Mouse (Mus musculus) right cerebral cortex, postnatal 36 days (tissue): ENCODE measurements around the gene Grm4.
"Not testable (repeated sequence)": the region's sequence is repeated elsewhere in the genome, so short reads cannot be mapped to it uniquely, and the experiment has no call there.

ENCODE experiments used
- DNase-seq, 2 experiments: peaks; one replicate each; pipeline ENCODE4 v3.0.0; 2022; ENCODE audit warnings: low spot score in 2 of 2, mixed read lengths in 1 of 2

Grm4 gene

GRCm38 (mm10) chr17:27392918-27393317 is 128.3 kb downstream of the Grm4 start:
- DNase-seq: no peak

DNA sequence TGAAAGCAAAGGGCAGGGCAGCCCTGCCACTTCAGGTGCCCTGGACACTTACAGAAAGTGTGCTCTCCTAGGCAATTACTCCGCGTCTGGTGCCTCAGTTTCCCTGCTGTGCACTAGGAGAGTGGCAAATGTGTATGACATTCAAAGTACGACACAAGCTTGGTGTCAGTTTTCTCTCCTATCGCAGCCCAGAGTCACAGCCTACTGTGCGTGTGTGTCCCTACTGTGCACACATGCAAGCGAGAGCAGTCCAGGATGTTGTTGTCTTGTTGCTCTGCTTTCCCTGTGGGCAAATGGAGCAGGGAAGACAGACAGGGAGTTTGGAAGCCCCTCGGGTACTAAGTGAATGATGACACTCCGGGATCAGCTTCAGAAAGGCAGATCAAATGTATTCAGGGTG is 131.2 kb downstream of the Grm4 start:
- no peak for DNase-seq

DNA sequence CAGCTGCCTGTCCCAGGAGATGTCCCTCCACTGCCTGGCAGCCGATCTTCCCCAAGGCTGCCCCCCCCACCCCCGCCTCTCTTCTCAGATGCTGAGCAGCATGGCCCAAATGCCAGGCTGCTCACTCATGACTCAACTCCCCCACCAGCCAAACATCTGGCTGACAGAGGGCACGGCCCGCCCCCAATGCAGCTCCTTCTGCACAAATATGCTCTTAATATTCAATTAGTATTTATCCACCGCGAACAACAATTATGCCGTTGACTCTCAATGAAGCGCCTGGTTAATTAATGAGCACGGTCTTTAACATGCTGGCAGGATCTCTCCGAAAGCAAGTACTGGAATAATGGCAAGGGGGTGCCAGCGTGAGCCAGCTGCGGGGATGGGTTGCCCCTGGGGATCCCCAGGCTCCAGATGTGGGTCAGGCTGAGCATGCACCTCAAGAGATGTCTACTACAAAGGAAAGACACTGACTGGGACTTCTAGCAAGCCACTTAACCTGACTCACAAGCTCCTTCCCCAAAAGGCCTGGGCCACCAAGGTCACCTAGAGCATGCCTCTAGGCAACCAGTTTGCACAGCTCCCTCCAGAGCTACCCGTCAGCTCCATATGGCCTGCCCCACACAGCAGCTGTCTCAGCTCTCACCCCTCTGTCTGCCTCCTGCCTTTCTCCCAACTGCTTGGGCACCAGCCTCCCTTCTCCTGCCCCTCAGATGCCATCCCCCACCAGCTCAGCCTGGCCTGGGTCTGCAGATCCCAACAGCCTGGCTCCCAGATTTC is 131.8 kb downstream of the Grm4 start:
- DNase-seq: no peak

GRCm38 (mm10) chr17:27386438-27386837 is 134.8 kb downstream of the Grm4 start:
- DNase-seq: no peak

GRCm38 (mm10) chr17:27385513-27386261 is 135.5 kb downstream of the Grm4 start:
- DNase-seq: peak; percentile 14 to 27

- no peak for DNase-seq
Measured at GRCm38 (mm10) chr17:27382916-27383315, 138.3 kb downstream of the Grm4 start.

- DNase-seq: not testable (repeated sequence)
Measured at GRCm38 (mm10) chr17:27380911-27381459, 140.2 kb downstream of the Grm4 start.

DNA sequence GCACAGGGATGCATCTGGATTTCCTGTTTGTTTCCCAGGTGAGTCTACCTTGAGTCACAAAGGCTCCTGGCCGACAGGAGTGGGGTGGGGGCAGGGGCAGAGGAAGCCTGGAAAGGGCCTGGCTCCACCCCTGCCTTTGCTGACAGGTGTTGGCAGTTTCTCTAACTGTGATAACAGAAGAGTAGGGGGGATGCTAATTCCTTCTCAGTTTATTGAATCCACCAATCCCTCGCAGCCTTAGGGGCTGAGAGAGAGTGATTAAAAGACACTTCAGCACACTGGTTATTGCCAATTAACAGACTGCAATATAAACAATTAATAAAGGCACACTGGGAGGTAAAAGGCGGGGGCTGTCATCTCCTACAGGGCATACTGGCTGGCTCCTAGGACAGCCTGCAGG is 142.2 kb downstream of the Grm4 start:
- no peak for DNase-seq

DNA sequence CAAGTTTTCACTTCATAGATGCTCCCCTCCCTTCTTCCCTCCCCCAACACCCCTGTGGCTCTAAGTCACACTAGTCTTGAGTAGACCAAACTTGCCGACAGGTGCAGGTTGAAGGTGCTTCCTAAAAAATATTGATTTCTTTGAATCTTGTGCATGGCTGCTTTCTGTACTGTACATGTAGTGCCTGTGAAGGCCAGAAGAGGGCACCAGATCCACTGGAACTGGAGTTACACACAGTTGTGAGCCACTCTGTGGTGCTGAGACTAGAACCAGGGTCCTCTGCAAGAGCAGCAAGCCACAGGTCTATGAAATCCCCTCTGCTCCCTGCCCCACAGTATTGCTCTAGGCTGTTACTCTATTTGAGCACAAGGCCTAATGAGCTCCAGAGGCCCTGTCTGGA is 144.1 kb downstream of the Grm4 start:
- no peak for DNase-seq

DNA sequence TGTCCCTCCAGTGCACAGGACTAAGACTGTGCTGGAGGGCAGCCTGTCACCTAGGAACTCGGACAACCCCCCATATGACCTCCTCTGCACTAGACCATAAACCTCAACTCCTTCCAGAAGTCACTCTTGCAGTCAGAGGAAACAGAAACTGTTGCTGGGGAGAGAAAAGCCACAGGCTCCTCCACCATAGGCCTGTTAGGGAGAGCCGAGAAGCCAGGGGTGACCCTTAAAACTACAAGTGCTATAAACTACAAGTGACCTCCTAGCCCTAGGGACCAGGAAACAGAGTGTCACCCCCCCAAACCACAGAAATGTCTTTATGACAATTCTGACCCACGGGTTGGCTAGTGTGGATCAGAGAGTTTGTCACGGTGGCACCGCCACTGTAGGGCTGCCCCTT is 145.7 kb downstream of the Grm4 start:
- DNase-seq: no peak
